Mouse (Mus musculus): ENCODE results near the gene Kpna3. TPM values are rescaled to one million over a fixed set of nuclear protein-coding genes. Genes with fewer than 3 reads are reported as not detected.

Kpna3 gene
- total RNA-seq, 2 experiments from 2014 or later = 12.7 to 13.4 TPM

DNA sequence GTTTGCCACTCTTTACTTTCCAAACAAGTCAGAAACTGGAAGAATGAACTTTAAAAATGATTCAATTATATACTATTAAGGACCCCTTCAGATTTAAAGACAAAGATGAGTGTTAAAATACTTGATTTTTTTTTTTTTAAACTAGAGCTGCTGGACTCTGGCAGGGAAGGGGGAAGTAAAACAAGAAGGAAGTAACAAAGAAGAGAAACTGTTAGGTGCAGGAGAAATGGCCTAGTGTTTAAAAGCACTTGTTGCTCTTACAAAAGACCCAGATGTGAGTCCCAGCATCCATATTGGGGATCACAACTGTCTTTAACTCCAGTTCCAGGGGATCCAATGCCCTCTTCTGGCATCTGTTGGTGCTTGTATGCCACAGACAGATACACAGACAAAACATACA is 33.9 kb downstream of the Kpna3 start:
- ATAC-seq (replicated peaks; ENCODE audit: low FRiP score, poor library complexity, severe bottlenecking) = no peak

GRCm38 (mm10) chr14:61404941-61405340 is 34.7 kb downstream of the Kpna3 start:
- ATAC-seq (replicated peaks; ENCODE audit: low FRiP score, poor library complexity, severe bottlenecking) = no peak

- no peak for ATAC-seq (replicated peaks; ENCODE audit: low FRiP score, poor library complexity, severe bottlenecking)
These were observed 44.9 kb downstream of the Kpna3 start for GRCm38 (mm10) chr14:61394745-61395144.

DNA sequence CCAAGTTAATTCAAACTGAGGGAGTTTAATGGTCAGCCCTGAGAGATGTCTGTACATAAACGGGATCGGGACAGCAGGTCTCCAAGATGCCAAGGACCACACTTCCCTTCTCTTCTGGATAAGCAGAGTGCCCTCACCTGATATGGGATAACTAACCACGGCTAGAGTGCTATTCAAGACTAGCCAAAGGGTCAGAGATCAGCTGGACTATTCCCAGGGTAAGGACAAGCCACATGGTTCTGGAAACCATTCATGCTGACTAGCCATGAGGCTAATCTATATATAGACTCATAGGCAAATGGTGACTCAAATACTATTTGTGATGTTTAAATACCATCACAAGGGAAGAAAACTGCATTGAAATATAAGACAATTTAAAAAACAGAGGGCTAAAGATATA is 49.1 kb downstream of the Kpna3 start:
- ATAC-seq (replicated peaks; ENCODE audit: low FRiP score, poor library complexity, severe bottlenecking) = no peak

DNA sequence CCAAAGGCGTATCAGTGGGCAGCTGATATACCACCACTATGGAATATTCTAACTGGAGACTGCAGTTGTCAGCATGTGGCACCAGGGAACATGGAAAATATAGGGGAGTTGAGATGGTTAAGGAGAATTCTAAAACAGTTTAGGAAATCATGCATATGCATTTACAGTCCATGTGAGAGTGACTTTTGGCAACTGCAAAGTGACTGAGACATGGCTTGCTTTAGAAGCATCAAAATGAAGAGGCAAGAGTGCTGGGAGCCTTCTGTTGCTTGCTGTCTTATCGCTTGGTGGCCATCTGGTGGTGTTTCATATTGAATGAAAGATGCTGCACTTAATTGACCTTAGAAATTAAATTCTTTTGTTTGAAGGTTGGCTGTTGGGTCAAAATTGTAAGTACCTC is 72.4 kb downstream of the Kpna3 start:
- ATAC-seq (replicated peaks; ENCODE audit: low FRiP score, poor library complexity, severe bottlenecking) = no peak

GRCm38 (mm10) chr14:61364656-61365055 is 75.0 kb downstream of the Kpna3 start:
- no peak for ATAC-seq (replicated peaks; ENCODE audit: low FRiP score, poor library complexity, severe bottlenecking)

DNA sequence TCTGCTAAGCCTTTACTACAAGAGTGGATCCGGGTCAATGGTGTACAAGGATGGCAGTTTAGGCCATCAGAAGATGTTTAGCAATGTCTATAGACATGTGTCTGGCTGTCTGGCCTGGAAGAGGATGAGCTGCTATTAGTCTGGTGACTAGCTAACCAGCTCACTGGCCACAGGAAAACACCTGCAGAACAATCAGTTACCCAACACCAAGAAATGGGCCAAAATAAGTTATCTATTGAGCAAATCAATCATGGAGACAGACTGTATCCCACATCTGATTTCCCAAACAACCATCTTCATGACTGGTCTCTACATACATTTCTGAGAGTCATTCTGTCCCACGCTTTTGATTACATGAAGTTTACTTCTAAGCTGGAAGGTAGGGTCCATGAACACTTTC is 75.9 kb downstream of the Kpna3 start:
- ATAC-seq (replicated peaks; ENCODE audit: low FRiP score, poor library complexity, severe bottlenecking) = no peak

DNA sequence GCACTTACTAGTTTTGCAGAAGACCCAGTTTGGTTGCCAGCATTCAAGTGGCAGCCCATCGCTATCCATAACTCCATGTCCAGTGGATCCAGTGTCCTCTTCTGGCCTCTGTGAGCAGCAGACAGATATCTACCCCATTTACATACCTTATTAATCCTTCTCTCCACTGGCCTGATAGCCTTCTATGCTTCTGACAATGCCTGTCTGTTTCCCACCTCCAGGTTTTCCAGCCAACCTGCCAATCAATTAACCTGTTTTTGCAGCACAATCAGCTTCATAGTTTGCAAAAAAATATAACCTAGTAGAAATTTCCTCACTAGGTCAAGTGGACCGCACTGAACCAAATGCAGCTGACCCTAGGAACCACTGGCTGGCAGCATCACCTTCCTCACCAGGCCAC is 77.4 kb downstream of the Kpna3 start:
- no peak for ATAC-seq (replicated peaks; ENCODE audit: low FRiP score, poor library complexity, severe bottlenecking)

DNA sequence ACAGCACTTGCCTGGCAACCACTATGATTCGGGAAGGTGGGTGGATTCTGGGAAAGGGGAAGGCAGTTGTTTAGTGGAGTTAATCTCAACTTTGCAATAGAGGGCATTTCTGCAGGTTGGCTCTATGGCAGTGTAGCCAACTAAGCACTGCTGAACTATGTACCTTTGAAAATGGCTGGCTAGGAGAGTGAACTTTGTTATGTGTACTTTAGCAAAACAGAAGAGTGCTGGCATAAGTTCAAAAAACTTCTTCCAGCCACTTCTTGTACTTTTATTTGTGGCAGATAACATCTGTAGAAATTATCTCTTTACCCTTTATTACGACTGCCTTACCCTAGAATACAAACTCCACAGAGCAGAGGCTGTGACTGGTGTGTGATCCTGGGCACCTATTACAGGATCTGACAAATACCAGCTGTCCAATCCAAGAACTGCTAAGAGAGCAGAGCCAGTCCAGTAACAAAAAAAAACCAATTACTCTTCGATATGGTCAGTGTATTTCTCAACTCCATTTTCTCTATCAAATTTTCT is 78.6 kb downstream of the Kpna3 start:
- ATAC-seq (replicated peaks; ENCODE audit: low FRiP score, poor library complexity, severe bottlenecking) = no peak

DNA sequence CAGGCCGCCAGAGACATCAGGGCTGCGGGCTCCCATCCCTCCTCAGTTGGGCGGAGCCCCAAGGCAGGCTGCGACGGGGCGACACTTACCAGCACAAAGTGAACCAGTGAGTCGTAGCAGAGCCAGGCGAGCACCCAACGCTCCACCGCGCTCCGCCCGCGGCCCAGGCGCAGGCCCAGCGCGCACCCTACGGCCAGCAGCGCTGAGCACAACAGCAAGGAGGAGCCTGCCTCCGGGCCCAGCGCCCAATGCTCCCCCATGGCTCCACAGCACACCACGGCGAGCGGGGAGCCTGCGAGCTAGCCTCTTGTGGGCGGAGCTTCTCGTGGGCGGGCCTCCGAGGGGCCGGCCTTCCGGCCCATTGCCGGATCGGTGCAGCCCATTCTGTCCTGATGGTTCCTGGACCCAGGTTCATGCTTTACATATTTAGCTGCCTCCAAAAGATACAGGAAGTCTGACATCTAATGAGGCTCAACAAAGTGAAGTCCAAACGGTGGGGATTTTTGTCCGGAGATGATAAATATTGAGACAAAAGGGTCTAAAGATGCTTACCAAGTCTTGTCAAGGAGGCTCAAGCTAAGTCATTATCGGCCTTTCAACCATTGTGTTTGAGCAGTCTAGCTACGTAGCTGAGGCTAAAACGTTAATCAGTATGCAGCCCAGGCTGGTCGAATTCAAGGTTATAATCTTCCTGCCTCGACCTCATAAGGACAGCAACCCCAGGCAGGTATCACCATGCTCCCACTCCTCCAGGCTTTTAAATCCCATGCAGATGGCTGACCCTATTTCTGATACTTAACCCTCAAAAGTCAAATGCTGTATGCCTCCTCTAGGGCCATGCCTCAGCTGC is 79.3 kb downstream of the Kpna3 start, which contains the start of gene Ebpl:
TSS of gene Ebpl (minus strand) at position 309 of the 850 bp plus-strand sequence.
- ATAC-seq (replicated peaks; ENCODE audit: low FRiP score, poor library complexity, severe bottlenecking) = peak; percentile 98

GRCm38 (mm10) chr14:61354251-61355235 is 85.1 kb downstream of the Kpna3 start:
- no peak for ATAC-seq (replicated peaks; ENCODE audit: low FRiP score, poor library complexity, severe bottlenecking)

- ATAC-seq (replicated peaks; ENCODE audit: low FRiP score, poor library complexity, severe bottlenecking) = no peak
These were observed 88.9 kb downstream of the Kpna3 start for GRCm38 (mm10) chr14:61350808-61351207.

GRCm38 (mm10) chr14:61349876-61350275 is 89.8 kb downstream of the Kpna3 start:
- ATAC-seq (replicated peaks; ENCODE audit: low FRiP score, poor library complexity, severe bottlenecking) = no peak

GRCm38 (mm10) chr14:61346827-61347698 is 92.6 kb downstream of the Kpna3 start:
- ATAC-seq (replicated peaks; ENCODE audit: low FRiP score, poor library complexity, severe bottlenecking) = no peak

GRCm38 (mm10) chr14:61344590-61344989 is 95.1 kb downstream of the Kpna3 start:
- no peak for ATAC-seq (replicated peaks; ENCODE audit: low FRiP score, poor library complexity, severe bottlenecking)

GRCm38 (mm10) chr14:61339381-61339780 is 100.3 kb downstream of the Kpna3 start:
- no peak for ATAC-seq (replicated peaks; ENCODE audit: low FRiP score, poor library complexity, severe bottlenecking)

DNA sequence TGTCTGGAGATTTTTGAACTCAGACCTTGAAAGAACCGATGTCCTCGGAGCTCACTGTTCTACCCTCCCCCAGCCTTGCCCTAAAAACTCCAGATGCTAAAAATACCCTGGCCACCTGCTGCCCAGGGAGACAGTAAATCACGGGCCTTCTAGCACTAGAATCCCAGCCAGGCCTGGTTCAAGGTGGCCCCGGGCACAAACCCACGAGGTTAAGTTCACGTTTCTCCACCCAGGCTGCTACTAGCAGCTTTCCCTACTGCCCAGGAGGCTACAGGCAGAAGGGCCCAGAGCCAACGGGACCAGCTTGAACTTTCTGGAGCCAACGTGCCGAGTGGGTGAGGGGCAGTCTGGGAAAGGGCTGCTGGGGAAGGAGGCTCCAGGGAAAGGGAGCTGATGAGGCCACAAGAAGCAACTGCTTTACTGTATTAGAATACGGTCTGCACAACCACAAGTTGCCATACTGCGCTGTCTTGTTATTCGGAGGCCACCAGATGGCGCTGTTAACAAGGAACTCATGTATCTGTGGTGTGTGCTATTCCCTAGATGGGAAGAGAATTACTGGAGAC is 108.6 kb downstream of the Kpna3 start:
- ATAC-seq (replicated peaks; ENCODE audit: low FRiP score, poor library complexity, severe bottlenecking) = peak; percentile 85

DNA sequence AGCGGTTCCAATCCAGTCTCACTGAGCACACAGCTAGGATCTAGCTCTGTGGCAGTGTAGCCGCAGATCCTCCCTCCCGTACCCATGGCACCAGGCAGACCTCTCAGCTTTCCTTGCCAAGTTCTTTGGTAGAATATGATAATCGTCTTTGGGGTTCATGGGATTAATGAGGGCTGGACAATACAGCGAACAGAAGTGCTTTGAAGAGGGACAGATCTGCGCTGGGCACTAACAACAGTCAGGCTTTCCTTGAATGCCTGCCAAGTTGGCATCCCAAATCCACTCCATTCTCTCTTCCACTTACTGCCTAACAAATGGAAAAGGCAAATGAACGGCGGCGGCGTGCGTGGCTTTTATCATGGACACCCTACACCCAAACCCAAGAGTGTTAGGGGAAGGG is 109.1 kb downstream of the Kpna3 start:
- ATAC-seq (replicated peaks; ENCODE audit: low FRiP score, poor library complexity, severe bottlenecking) = no peak
